Mouse (Mus musculus) heart, embryonic 12.5 days (tissue): ENCODE data around the gene Creb3l1. TPM values are rescaled to one million over a fixed set of nuclear protein-coding genes. Genes with fewer than 3 reads are reported as not detected.
A peak's percentile ranks its signal among the peaks of the same experiment; 100 is the strongest.

Experiments used
- ATAC-seq: fragments of 200-750 bp; cut with Nextera tagmentation; 2 replicates; pipeline ENCODE4 v1.8.0; 2017; ENCODE audit warnings: moderate TSS enrichment, moderate library complexity; ENCODE audit not compliant: insufficient number of reproducible peaks, low FRiP score
- H3K27ac ChIP-seq: fragments of 300-500 bp; sonication (generic); 2 replicates; pipeline ENCODE4 v1.5.1; 2016; ENCODE audit warnings: mild to moderate bottlenecking, moderate library complexity; ENCODE audit not compliant: poor library complexity, severe bottlenecking
- H3K27me3 ChIP-seq: fragments of 300-500 bp; sonication (generic); replicated peaks from 2 replicates; pipeline ENCODE4 v1.6.1; 2016; ENCODE audit warnings: mild to moderate bottlenecking, moderate library complexity
- H3K36me3 ChIP-seq: fragments of 300-500 bp; sonication (generic); 2 replicates; pipeline ENCODE4 v1.6.1; 2016; ENCODE audit warnings: mild to moderate bottlenecking, moderate library complexity
- H3K4me1 ChIP-seq: fragments of 300-500 bp; sonication (generic); replicated peaks from 2 replicates; pipeline ENCODE4 v1.6.1; 2016; ENCODE audit warnings: mild to moderate bottlenecking
- H3K4me2 ChIP-seq: fragments of 300-500 bp; sonication (generic); 2 replicates; pipeline ENCODE4 v1.6.1; 2016; ENCODE audit warnings: mild to moderate bottlenecking, moderate library complexity
- H3K4me3 ChIP-seq: fragments of 300-500 bp; sonication (generic); 2 replicates; pipeline ENCODE4 v1.5.1; 2016; ENCODE audit warnings: mild to moderate bottlenecking
- H3K9ac ChIP-seq: fragments of 300-500 bp; sonication (generic); 2 replicates; pipeline ENCODE4 v1.6.1; 2016; ENCODE audit warnings: mild to moderate bottlenecking, moderate library complexity
- H3K9me3 ChIP-seq: fragments of 300-500 bp; sonication (generic); replicated peaks from 2 replicates; pipeline ENCODE4 v1.6.1; 2016; ENCODE audit warnings: mild to moderate bottlenecking, moderate library complexity
- WGBS: fragments of 180-500 bp; shearing (Covaris S2); methylation state at CpG from one replicate; pipeline ENCODE4 v1.1.7; 2016; 5-methylcytosine and 5-hydroxymethylcytosine counted together
- polyA plus RNA-seq: library from polyadenylated mRNA; unstranded; fragments of >200 nt; fragmentation: Nextera tagmentation; extraction: Ambion mirVana; gene quantifications from 2 replicates; pipeline ENCODE4 v1.2.1, GENCODE M21; 2016

Creb3l1 gene
- polyA plus RNA-seq, 1 experiment from 2014 or later: 6.7 TPM

DNA sequence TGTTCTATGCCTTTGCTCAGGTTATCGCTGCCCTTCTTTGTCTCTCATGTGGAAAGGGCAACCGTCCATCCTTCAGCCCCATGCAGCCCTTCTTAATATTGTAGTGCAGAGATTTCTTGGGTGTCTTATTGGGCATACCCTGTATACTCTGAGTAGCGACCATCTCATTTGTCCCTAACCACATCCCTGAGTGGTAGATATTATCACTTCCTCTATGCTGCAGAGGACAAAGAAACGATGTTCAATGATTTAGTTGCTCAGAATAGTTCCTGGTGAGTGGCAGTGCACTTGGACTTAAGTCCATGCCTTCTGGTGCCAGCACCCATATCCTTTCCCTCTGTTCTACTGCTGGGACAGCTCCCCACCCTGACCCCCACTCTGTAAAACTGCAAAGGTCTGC, 46.3 kb downstream of the Creb3l1 start:
- H3K4me3 ChIP-seq: no peak overlapping the region
- 62% methylated on average over 4 of the region's 4 CpGs for WGBS
- peaks cover 52% of the 10 kb centered on the region for H3K4me1 ChIP-seq
- ATAC-seq: no peak
- peaks cover 4% of the 10 kb centered on the region; the same call in 1 of the 2 replicates for H3K36me3 ChIP-seq
- H3K9me3 ChIP-seq: no peaks in the 10 kb centered on the region
- peaks cover 31% of the 10 kb centered on the region for H3K27me3 ChIP-seq
- H3K27ac ChIP-seq: peak overlapping the region; percentile 57
- H3K9ac ChIP-seq: no peak overlapping the region
- H3K4me2 ChIP-seq: no peak overlapping the region

DNA sequence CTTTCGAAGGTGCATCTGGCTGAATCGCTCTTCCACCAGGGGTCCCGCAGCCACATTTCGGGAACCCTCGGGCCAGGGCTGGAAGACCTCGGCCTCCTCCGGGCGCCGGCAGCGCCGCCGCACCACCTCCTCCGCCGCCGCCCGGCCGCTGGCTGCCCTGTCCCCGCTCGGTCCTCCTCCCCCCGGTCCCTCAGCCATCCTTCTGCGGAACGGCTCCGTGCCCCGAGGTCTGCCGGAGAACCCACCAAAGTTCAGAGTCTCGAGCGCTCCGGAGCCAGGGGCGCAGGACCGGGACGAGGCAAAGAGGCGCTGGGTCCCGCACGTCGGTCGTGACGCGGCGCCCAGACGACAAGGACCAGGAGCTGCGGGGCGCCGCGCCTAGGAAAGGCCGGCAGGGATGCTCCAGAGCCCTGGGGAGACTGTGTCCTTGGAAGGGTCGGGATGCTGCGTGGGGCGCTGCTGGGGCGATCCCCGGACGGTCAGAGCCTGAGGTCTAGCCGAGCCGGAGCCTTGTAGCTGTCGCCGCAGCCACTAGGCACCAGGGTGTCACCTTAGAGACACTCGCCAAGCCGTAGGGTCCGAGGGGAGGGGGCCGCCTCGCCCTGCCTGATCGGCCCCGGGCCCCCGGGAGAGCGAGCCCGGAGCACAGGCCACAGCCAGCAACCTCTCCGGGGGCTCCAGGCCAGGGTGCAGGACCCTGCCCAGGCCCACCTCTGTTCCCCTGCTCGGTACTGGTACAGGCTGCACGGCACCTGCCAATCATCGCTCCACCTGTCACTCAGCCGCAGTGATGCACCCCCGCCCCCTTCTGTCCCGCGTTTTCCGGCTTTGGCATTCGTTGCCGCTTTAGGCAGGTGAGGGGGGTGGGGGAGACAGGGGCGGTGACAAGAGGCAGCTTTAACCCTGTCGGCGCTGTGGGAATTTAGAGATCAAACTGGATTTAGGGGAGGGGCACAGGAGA, 48.4 kb downstream of the Creb3l1 start, which contains the start of gene Dgkz:
Gene Dgkz, minus strand, starts transcription at position 284 of the 961 bp plus-strand sequence.
- Histone ChIP-seq H3K4me1 (peaks cover 64% of the 10 kb centered on the region), H3K4me3 (peak within 1 kb of the TSS; percentile 45), H3K4me2 (peak within 1 kb of the TSS; percentile 71), H3K9ac (peak within 1 kb of the TSS; percentile 56), H3K27ac (no peak within 1 kb of the TSS), H3K36me3 (no peaks in the 10 kb centered on the region), H3K27me3 (peaks cover 31% of the 10 kb centered on the region), H3K9me3 (no peaks in the 10 kb centered on the region)
- ATAC-seq: peak; percentile 33
- WGBS: 2% methylated on average over 78 of the region's 79 CpGs

DNA sequence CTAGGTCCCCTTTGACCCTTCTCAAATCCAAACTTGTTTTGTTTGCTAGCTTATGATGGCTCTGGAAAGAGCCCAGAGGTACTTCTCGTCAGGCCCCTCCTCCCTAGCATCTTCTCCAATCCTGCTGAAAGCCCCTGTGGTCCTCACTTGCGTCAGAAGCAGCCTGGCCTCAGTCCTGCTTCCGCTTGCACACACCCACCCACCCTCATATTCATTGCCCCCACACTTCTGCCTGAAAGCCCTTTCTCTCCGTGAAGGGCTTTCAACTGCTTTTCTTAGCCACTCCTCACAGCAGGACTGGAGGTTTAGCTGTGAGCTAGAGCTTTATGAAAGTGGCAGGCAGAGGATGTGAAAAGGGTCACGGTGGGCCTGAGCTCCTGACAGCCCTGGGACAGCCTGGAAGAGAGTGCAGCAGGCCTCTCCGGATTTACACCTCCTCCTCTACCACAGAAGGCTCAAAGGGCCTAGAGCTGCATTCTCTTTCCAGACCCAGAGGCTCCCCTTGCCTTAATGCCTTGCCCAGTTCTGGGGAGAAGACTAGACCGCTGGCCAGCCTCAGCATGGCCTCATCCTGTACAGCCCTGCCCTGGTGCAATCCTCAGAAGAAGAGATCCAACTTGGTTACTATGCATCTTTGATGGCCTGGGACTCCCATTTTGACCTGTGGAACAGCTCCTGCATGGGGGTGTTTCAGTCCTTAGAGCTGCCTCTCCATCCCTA, 50.7 kb downstream of the Creb3l1 start:
- H3K4me1 ChIP-seq: peaks cover 45% of the 10 kb centered on the region
- no peak overlapping the region for H3K4me2 ChIP-seq
- ATAC-seq: no peak
- H3K4me3 ChIP-seq: no peak overlapping the region
- no peak overlapping the region for H3K27ac ChIP-seq
- peaks cover 31% of the 10 kb centered on the region for H3K27me3 ChIP-seq
- no peaks in the 10 kb centered on the region for H3K36me3 ChIP-seq
- H3K9ac ChIP-seq: no peak overlapping the region
- 51% methylated on average over 7 of the region's 7 CpGs for WGBS
- H3K9me3 ChIP-seq: no peaks in the 10 kb centered on the region

DNA sequence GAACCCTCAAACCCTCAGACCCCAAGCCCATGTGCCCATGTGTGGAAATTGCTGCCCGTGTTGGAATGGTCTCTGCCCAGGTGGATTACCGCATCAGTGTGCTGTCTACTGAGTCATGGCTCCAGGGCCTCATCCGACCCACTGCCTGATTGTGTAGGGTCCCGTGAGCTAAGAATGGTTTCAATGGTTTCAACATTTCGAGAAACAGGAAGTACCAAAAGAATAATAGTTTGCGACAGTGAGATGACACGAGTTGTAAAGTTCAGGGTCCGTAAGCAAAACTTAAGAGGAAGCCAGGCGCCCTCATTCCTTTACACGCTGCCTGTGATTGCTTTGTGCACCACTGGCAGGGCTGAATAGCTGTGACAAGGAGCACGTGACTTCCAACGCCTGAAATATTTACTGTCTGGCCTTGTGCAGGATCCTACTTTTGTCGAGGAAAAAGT, 52.2 kb downstream of the Creb3l1 start:
- H3K36me3 ChIP-seq: no peaks in the 10 kb centered on the region
- WGBS: 36% methylated on average over 13 of the region's 13 CpGs
- H3K27me3 ChIP-seq: peaks cover 30% of the 10 kb centered on the region
- no peak overlapping the region for H3K4me3 ChIP-seq
- peaks cover 41% of the 10 kb centered on the region for H3K4me1 ChIP-seq
- H3K9me3 ChIP-seq: no peaks in the 10 kb centered on the region
- H3K27ac ChIP-seq: peak overlapping the region; percentile 84
- peak overlapping the region; percentile 55 for H3K4me2 ChIP-seq
- peak; percentile 7; the same call in 1 of the 2 replicates for ATAC-seq
- H3K9ac ChIP-seq: no peak overlapping the region

DNA sequence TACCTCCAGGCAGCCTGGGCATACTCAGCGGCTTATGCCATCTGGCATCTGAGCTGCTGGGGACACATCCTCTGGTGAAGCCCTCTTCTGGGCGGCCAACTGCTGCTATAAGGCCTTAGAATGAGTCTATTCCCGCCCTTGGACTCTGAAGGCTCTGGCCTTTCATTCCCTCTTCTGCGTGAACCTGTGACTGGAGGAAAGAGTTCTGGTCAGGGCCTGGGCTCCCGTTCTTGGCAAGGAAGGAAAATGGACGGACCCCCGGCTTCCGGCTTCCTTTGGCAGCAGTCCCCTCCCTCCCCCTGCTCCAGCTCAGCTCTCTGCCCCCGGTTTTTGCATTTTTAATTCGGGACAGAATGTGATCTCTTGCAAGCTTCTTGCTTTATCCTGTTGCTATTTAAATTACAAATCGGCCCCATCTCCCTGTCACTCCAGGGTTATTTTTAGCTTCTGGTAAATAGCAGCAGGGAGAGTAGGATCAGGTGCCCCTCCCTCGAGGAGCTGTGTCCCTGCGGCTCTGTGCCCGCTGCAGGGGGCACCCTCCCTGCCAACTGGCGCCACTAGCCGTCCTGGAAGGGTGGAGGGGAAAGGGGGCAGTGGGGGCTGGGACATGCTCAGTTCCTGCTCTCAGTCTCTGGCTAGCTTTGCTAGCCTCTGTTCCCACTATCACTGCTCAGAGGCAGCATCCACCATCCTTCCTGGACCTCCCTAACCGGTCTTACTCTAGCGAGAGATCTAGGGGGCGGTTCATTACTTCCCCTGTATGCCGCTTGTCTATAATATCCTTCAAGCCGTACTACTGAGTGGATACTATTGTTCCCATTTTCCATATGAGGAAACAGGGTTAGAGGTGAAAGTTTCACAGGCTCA, 52.8 kb downstream of the Creb3l1 start:
- no peak overlapping the region for H3K4me3 ChIP-seq
- H3K4me2 ChIP-seq: peak overlapping the region; percentile 55
- no peaks in the 10 kb centered on the region for H3K9me3 ChIP-seq
- peak overlapping the region; percentile 84 for H3K27ac ChIP-seq
- no peaks in the 10 kb centered on the region for H3K36me3 ChIP-seq
- H3K4me1 ChIP-seq: peaks cover 44% of the 10 kb centered on the region
- peak; percentile 43 for ATAC-seq
- peak overlapping the region; percentile 49 for H3K9ac ChIP-seq
- H3K27me3 ChIP-seq: peaks cover 23% of the 10 kb centered on the region
- WGBS: 11% methylated on average over 21 of the region's 21 CpGs

DNA sequence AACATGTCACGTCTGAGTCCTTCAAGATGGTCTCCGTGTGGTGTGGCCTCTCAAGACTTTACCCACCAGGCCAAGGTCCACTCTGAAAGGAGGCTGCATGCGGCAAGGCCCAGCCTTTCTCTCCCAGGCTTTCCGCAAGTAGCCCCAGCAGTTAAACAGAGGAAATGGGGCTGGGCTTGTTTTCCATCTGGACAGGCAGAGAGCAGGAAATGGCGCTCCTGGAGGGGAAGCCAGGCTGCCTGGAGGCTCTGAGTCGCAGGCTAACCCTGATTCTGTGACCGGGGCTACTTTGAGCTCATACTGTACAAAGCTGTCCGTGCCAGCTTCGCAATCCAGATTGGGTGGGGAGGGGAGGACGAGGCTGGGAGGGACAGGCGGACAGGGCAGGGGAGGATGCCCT, 56.3 kb downstream of the Creb3l1 start:
- no peak overlapping the region for H3K4me3 ChIP-seq
- peaks cover 52% of the 10 kb centered on the region for H3K4me1 ChIP-seq
- H3K9me3 ChIP-seq: no peaks in the 10 kb centered on the region
- ATAC-seq: no peak
- H3K36me3 ChIP-seq: no peaks in the 10 kb centered on the region
- WGBS: 53% methylated on average over 11 of the region's 11 CpGs
- H3K27me3 ChIP-seq: no peaks in the 10 kb centered on the region
- no peak overlapping the region for H3K4me2 ChIP-seq
- H3K27ac ChIP-seq: peak overlapping the region; percentile 71
- no peak overlapping the region for H3K9ac ChIP-seq

DNA sequence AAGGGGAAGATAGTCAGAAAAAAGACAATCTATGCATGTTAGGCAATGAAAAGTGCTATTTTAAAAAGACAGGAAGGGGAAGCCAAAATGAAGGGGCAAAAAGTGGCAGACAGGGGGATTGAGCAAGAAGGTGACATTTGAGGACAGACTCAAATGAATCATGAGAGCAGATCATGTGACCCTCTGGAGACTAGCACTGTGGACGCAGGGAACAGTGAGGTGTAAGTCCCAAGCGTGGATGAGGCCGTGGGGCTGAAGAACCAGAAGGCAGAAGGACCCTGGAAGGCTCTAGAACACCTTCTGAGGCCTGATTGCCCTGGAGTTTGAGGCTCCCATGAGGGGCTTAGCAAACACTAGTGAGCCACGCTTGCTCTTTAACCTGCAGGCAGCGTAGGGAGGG, 57.9 kb downstream of the Creb3l1 start:
- H3K9me3 ChIP-seq: no peaks in the 10 kb centered on the region
- peaks cover 56% of the 10 kb centered on the region for H3K4me1 ChIP-seq
- 86% methylated on average over 5 of the region's 5 CpGs for WGBS
- H3K27ac ChIP-seq: no peak overlapping the region
- H3K4me3 ChIP-seq: no peak overlapping the region
- no peaks in the 10 kb centered on the region for H3K36me3 ChIP-seq
- H3K9ac ChIP-seq: no peak overlapping the region
- no peak for ATAC-seq
- no peak overlapping the region for H3K4me2 ChIP-seq
- H3K27me3 ChIP-seq: no peaks in the 10 kb centered on the region

DNA sequence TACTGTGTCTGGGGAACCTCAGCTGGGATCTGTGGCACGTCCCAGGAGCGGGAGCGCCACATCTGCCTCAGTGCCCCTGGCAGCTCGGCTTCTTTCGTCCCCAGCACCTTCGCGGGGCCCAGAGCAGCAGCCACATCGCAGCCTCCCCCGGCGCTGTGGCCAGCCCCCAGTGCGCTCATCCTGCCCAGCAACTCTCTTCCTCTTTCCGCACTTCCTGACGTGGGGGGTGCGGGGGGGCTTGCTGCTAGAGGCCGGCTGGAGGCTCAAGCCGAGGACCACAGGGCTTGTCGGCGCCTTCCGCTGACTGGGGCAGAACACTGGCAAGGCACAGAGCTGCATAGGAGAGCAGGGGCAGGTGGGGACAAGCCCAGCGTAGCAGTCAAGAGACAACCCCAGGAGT, 58.9 kb downstream of the Creb3l1 start:
- Histone ChIP-seq H3K4me3 (peak overlapping the region; percentile 89), H3K9ac (peak overlapping the region; percentile 60), H3K9me3 (no peaks in the 10 kb centered on the region), H3K4me1 (peaks cover 56% of the 10 kb centered on the region), H3K27ac (peak overlapping the region; percentile 79), H3K4me2 (peak overlapping the region; percentile 96), H3K36me3 (no peaks in the 10 kb centered on the region), H3K27me3 (no peaks in the 10 kb centered on the region)
- 9% methylated on average over 20 of the region's 20 CpGs for WGBS
- 0 out of 2 replicates have a peak, but pooled peaks have one; percentile 10 for ATAC-seq

DNA sequence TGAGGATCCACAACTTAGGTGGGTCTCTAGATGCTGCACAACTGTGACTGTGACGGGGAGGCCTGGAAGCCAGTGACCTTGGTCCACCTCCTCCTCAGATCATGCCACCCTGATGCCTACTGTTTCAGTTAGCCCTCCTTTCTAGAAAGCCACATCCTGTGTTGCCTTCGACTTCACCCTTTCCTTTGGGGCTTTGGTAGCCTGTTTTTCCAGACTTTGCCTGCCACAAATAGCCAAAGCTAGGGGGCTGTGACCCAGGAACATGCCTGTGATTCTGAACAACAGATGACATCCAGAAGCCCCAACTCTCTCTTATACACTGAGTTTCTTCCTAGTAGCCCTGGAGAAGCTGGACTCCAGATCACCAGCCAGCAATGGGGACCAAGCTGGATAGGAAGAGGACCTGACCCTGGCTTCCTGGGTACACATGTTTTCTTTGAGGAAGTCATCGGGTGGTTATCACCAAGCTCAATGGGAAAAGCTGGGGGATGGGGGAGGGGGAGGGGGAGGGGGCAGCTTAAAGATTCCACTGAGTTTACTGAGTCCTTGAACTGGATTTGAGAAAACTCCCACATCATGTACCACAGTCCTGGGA, 59.6 kb downstream of the Creb3l1 start:
- H3K9me3 ChIP-seq: no peaks in the 10 kb centered on the region
- H3K9ac ChIP-seq: peak overlapping the region; percentile 60
- H3K36me3 ChIP-seq: 0 out of 2 replicates have a peak, but pooled peaks cover 3% of the 10 kb centered on the region
- H3K4me2 ChIP-seq: peak overlapping the region; percentile 96
- ATAC-seq: no peak
- peak overlapping the region; percentile 89 for H3K4me3 ChIP-seq
- H3K27me3 ChIP-seq: no peaks in the 10 kb centered on the region
- H3K27ac ChIP-seq: peak overlapping the region; percentile 79
- peaks cover 63% of the 10 kb centered on the region for H3K4me1 ChIP-seq
- 41% methylated on average over 3 of the region's 3 CpGs for WGBS

DNA sequence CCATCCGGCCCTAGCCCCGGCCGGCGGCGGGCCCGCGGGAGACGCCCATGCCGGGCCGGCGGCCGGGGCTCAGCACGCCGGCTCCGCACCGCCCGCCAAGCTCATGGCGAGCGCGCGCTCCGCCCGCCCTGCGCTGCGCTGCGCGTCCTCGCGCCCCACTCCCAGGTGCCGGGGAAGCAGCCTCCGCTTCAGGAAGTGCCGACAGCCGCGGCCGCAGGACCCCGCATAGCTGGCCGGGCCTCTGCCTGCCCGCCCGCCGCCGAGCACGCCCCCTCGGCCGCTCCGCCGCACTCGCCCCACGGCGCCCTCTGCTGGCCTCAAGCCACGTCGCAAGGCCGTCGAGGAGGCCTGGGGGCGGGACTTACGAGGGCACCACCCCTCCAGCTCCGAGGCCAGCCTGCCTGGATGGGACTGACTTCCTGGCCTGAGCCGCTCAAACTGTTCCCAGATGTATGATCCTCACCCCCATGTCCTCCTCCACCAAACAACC, 60.8 kb downstream of the Creb3l1 start:
- peak overlapping the region; percentile 94 for H3K9ac ChIP-seq
- WGBS: 2% methylated on average over 57 of the region's 57 CpGs
- no peaks in the 10 kb centered on the region for H3K27me3 ChIP-seq
- H3K27ac ChIP-seq: peak overlapping the region; percentile 80
- ATAC-seq: peak; percentile 92
- H3K4me1 ChIP-seq: peaks cover 75% of the 10 kb centered on the region
- 0 out of 2 replicates have a peak, but pooled peaks cover 3% of the 10 kb centered on the region for H3K36me3 ChIP-seq
- no peaks in the 10 kb centered on the region for H3K9me3 ChIP-seq
- H3K4me2 ChIP-seq: peak overlapping the region; percentile 96
- H3K4me3 ChIP-seq: peak overlapping the region; percentile 89
